Mouse (Mus musculus): ENCODE data around the gene Tpr.
A peak's percentile ranks its signal among the peaks of the same experiment; 100 is the strongest.

Gene Tpr

DNA sequence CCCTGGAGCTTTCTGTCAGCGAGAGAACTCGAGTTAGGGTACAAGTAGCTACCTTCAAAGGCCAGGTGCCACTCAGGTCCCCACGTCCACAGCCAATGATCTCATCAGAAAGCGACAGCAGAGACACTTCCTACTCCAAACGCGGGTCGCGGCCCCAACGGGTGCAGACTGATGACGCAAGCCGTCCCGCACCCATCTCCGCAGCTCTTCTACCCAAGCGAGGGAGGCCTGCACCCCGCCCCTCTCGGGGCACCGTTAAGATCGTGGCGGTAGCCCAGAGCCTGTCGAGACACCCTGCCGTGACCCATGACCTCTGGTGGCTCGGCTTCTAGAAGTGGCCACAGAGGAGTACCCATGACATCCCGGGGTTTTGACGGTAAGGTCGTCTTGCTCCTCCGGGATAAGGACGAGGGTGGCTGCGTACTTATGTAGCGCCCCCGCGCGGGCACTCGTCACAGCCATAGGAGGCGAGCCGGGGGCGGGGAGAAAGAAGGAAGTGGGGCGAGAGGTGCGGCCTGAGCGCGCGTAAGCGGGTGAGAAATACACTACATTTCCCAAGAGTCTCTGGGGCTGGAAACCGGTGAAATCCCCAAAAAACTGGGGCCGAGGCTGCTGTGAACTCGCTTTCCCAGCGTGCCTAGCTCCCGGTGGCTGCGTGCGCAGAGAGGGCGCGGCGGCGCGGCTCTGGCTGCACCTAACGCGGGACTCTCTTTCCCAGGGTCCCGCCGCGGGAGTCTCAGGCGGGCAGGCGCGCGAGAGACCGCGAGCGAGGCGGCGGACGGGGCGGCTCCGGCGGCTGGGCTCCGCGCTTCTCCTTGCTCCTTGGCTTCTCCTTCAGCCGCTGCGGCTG, at the start of gene Tpr, which contains the start of gene Odr4:
TSS of gene Tpr (plus strand) at position 201 of the 850 bp plus-strand sequence.
TSS of gene Odr4 (minus strand) at position 443 of the 850 bp plus-strand sequence.
- DNase-seq: peak; percentile 99

DNA sequence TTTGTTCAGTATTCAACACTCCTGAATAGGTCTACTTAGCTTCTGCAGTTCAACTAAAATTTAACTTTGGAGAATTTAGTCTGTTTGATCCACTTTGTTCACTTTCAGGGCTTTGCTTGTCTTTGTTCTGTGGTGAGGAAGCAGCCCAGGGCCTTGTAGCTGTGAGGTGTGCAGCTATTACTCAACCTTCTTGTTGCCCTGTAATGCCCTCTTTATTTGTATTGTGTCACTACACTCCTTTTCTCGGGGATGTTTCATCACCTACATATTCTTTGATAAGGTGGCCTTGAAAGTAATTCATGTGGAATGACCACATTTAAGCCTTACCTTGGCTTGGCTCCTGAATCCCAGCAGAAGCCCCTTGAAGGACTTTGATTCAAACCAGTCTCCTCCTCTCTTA, 31.8 kb upstream of the Tpr start:
- no peak for DNase-seq

DNA sequence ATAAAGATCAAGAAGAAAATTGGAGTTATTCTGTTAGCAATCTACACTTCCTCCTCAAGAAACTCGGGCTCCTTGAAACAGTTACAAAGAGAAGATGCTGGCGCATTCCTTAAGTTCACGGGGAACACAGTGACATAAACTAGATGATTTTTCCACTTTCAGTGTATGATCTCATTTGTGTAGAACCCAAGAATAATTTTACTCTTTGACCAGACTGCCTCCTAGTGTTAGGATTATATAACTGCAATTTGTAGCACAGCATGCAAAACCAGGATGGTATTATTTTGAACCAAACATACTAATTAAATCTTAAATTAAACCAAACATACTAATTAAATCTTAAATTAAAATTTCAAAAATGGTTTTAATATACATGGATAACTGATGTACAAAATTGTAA, 19.7 kb upstream of the Tpr start:
- DNase-seq: no peak

DNA sequence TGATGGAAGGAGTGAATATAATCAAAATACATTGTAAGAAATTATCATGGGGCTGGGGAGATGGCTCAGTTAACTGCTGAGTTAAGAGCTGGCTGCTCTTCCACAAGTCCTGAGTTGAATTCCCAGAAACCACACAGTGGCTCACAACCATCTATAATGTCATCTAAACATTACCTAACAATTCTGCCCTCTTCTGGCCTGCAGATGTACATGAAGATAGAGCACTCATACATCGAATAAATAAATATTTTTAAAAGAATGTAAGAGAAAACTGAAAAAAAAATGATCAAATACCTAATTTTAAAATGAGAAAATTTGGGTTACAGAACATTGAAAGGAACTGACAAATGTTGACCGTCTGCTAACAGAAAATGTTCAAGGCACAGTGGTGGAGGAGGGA, 18.4 kb upstream of the Tpr start:
- DNase-seq: no peak

DNA sequence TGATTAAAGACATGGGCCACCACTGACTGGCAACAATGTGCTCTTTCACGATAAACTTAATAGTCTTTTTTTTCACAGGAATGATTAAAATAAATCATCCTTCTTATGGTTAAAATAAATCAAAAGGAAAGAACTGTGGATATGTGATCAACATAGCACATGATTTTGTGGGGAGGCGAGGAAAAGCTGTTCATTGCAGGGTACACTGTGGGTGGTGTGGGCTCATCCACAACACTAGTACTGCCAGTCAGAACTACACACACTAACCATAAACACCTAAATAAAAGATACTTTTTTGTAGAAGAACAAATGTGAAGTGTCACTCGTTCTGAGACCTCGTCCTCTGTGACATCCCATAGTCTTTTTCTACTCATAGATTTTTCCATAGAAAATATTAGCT, 8.5 kb upstream of the Tpr start:
- DNase-seq: no peak

- DNase-seq: no peak
Observed at GRCm38 (mm10) chr1:150387572-150387971, 5.1 kb upstream of the Tpr start.

- DNase-seq: no peak
Observed at GRCm38 (mm10) chr1:150389390-150390129, 3.1 kb upstream of the Tpr start.

GRCm38 (mm10) chr1:150391931-150392637, 554 bp upstream of the Tpr start:
- no peak for DNase-seq

- no peak for DNase-seq
Observed at GRCm38 (mm10) chr1:150393488-150393852, 832 bp downstream of the Tpr start.

GRCm38 (mm10) chr1:150396001-150396400, 3.4 kb downstream of the Tpr start:
- no peak for DNase-seq

DNA sequence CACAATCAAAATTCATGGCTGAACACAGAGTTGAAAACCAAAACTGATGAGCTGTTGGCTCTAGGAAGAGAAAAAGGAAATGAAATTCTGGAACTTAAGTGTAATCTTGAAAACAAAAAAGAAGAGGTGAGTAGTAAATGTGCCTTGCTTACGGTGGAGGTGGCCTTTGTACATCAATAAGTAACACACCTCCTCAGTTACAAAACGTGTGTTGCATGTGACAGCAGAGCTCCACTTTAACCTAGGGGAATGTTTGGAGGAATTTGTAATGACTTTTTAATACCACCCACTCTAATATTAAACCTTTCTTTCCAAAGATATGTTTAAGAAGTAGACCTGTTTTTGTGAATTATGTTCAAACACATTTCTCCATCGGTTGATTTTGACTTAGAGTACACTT, 11.3 kb downstream of the Tpr start:
- no peak for DNase-seq

GRCm38 (mm10) chr1:150404555-150404954, 11.9 kb downstream of the Tpr start:
- DNase-seq: no peak

DNA sequence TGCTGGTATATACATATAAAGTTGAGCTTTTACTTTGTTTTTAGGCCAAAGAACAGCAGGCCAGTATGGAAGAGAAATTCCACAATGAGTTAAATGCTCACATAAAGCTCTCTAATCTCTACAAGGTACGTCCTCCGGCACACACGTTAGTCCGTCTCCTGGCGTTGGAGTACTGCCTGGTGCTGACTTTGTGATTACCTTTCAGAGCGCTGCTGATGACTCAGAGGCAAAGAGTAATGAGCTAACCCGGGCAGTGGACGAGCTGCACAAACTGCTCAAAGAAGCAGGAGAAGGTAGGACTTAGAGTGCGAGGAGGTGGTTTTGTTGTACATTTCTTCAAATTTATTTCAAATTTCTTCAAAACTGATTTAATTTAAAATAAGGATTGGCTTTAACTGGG, 14.6 kb downstream of the Tpr start:
- no peak for DNase-seq

- DNase-seq: no peak
Observed at GRCm38 (mm10) chr1:150409996-150410395, 17.4 kb downstream of the Tpr start.

DNA sequence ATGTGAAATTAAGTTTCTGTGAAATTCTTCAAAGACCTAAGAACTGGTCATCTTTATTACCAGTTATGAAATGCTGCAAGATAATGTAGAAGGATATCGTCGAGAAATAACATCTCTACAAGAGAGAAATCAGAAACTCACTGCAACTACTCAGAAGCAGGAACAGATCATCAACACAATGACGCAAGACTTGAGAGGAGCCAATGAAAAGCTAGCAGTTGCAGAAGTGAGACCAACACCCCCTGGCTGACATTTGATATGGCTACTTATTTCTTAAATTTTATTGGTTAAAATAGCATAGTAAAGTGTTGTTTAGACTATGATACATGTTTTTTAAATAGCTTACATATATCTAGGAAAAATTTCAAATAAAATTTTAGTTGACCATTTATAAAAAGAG, 23.4 kb downstream of the Tpr start:
- no peak for DNase-seq

DNA sequence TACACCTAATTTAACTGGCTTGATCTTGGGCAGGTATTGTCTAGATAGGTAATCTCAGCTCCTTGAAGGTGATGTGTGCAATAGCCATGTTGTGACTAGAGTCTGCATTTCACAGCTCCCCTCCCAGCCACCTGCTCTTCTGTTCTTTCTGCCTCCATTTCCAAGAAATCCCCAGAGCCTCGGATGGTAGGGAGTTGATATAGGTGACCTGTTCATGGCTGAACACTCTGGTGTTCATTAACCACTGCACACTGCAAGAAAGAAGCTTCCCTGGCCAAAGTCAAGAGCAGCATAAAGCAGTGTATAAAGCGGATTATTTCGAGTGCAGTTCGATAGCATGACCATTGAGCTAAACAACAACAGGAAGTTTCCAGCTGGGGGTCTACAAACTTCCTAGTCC, 25.8 kb downstream of the Tpr start:
- no peak for DNase-seq

DNA sequence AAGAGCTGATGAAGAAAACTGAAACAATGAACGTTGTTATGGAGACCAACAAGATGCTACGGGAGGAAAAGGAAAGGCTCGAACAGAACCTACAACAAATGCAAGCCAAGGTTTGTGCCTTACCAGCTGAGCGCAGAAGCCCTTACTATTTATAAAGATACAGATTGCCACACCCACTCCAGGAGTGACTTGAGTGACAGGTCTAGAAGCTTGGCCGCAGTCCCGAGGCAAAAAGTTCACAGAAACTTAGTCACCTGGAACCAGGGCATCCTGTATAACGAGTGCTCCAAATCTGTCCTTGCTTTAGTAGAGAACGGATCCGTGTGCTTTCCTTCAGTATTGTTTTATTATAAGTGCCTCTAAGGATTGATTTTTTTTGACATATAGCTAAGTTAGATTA, 33.0 kb downstream of the Tpr start:
- no peak for DNase-seq

DNA sequence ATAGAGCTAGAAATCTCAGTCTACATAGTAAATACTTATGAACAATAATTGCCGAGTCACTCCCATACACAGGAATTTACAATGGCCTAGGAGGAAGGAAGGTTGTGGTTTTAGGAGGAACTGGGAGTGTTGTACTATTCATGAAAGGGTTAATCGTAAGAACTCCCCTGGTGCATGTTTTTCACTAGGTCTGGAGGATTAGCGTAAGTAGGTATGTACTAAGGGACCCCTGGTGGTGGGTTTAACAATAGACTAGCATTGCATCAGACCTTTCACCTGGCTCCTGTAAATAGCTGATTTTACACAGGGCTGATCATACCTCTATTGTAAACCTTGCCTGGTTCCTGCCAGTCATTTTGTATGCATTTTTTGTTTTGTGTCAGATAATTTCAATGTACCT, 33.6 kb downstream of the Tpr start:
- DNase-seq: no peak

GRCm38 (mm10) chr1:150438641-150439040, 46.0 kb downstream of the Tpr start:
- no peak for DNase-seq

DNA sequence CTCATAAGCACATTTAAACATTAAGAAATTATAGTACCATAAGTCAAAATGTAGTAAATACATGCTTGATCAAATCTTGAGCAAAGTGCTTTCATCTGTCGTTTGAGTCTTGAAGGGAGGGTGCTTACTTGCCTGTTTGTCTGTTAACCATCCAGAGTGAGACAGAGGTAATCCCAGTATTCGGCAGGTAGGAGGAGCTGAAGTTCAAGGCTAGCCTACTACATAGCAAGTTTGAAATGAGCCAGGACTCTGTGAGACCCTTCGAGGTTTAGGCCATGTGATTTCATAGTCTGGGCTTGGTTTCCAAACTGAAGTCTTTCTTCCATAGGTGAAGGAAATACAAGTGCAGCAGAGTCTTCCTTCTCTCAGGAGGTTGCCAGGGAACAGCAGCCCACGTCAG, 49.1 kb downstream of the Tpr start:
- DNase-seq: no peak

GRCm38 (mm10) chr1:150458977-150459376, 66.3 kb downstream of the Tpr start:
- DNase-seq: no peak

- no peak for DNase-seq
Observed at GRCm38 (mm10) chr1:150459599-150459998, 67.0 kb downstream of the Tpr start.

DNA sequence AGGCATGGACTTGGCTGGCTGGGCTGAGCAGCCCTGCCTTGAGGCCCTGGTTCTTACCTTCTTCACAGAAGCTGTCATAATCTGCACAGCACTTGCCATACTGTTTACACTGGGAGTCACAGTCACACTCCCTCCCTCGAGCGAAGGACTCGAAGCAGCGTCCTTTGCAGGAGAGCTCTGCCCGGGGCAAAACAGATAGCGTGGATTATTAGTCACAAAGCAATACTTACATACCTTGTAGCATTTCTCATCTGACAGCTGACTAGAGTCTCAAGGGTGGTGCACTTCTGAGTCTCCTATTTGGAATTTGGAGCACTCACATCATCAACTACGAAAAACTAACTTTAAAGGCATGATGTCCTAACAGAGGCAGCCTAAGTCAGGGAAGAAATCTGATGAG, 68.0 kb downstream of the Tpr start:
- DNase-seq: no peak

DNA sequence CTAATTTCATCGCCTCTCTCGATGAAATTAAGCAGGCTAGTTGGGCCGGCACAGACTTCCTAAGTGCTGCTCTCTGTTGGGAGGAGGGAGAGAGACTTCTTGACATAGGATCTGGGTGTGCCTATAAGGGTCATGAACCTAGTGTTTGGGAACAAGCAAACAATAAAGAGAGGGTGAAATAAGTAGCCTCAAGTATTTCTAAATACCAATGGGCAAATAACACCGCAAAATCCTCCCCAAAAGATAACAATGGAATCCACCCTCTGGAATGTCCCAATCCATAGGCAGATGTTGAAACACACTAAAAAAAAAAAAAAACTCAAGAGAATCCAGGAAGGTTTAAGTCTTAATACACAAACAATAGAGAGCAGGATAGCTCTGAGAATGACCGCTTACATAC, 70.4 kb downstream of the Tpr start:
- no peak for DNase-seq
